Mouse (Mus musculus): Measurements from ENCODE around the gene Alkbh2. TPM values are rescaled to one million over a fixed set of nuclear protein-coding genes. Genes with fewer than 3 reads are reported as not detected.

Gene Alkbh2
- polyA plus RNA-seq, 1 experiment = 5.7 TPM

GRCm38 (mm10) chr5:114134091-114134534, 6.1 kb upstream of the Alkbh2 start:
- Histone ChIP-seq H3K4me3 (no peak overlapping the region), H3K4me2 (ENCODE audit: low read depth) (no peak overlapping the region), H3ac (ENCODE audit: control insufficient read depth, insufficient read length) (no peak overlapping the region), H3K27me3 (ENCODE audit: control insufficient read depth, insufficient read depth, insufficient read length) (no peaks in the 10 kb centered on the region), H3K36me3 (ENCODE audit: control insufficient read depth, insufficient read depth) (no peaks in the 10 kb centered on the region), H3K79me2 (ENCODE audit: control insufficient read depth, insufficient read depth) (no peaks in the 10 kb centered on the region)
- TF ChIP-seq REST (IDR thresholded peaks at IDR 0.05; ENCODE audit: insufficient read depth, insufficient read length) (no peak), MYOD1 (IDR thresholded peaks at IDR 0.05; ENCODE audit: control insufficient read depth in 1 of 3, insufficient read length in 2 of 3, low read depth in 2 of 3) (no peak), MAX (IDR thresholded peaks at IDR 0.05; ENCODE audit: low read depth) (no peak), E2F4 (IDR thresholded peaks at IDR 0.05; ENCODE audit: insufficient read depth) (no peak), CEBPB (IDR thresholded peaks at IDR 0.05; ENCODE audit: insufficient read depth, poor library complexity, severe bottlenecking) (no peak), TCF3 (IDR thresholded peaks at IDR 0.05; ENCODE audit: insufficient read length, low read depth) (no peak), POLR2A (IDR thresholded peaks at IDR 0.05; ENCODE audit: insufficient read length, low read depth) (no peak), TCF12 (IDR thresholded peaks at IDR 0.05; ENCODE audit: insufficient read depth, poor library complexity, severe bottlenecking) (no peak), MYOG (IDR thresholded peaks at IDR 0.05; ENCODE audit: control insufficient read depth in 1 of 3, insufficient read depth in 1 of 3, insufficient read length in 2 of 3, low read depth in 2 of 3) (no peak), SRF (IDR thresholded peaks at IDR 0.05; ENCODE audit: control insufficient read depth, insufficient read length, low read depth) (no peak), POLR2AphosphoS2 (IDR thresholded peaks at IDR 0.05; ENCODE audit: insufficient read length, low read depth) (no peak), USF1 (IDR thresholded peaks at IDR 0.05; ENCODE audit: low read depth) (no peak)

- no peak for TF ChIP-seq CEBPB (IDR thresholded peaks at IDR 0.05; ENCODE audit: insufficient read depth, poor library complexity, severe bottlenecking)
- no peak for TF ChIP-seq E2F4 (IDR thresholded peaks at IDR 0.05; ENCODE audit: insufficient read depth)
- H3K79me2 ChIP-seq (ENCODE audit: control insufficient read depth, insufficient read depth) = no peaks in the 10 kb centered on the region
- H3K27me3 ChIP-seq (ENCODE audit: control insufficient read depth, insufficient read depth, insufficient read length) = no peaks in the 10 kb centered on the region
- no peak overlapping the region for H3ac ChIP-seq (ENCODE audit: control insufficient read depth, insufficient read length)
- H3K4me2 ChIP-seq (ENCODE audit: low read depth) = no peak overlapping the region
- H3K36me3 ChIP-seq (ENCODE audit: control insufficient read depth, insufficient read depth) = no peaks in the 10 kb centered on the region
- no peak overlapping the region for H3K4me3 ChIP-seq
Observed at GRCm38 (mm10) chr5:114132841-114133240, 4.8 kb upstream of the Alkbh2 start.

- Histone ChIP-seq H3K4me3 (peak overlapping the region; percentile 19), H3K36me3 (ENCODE audit: control insufficient read depth, insufficient read depth) (no peaks in the 10 kb centered on the region), H3ac (ENCODE audit: control insufficient read depth, insufficient read length) (peak overlapping the region; percentile 25), H3K27me3 (ENCODE audit: control insufficient read depth, insufficient read depth, insufficient read length) (no peaks in the 10 kb centered on the region), H3K79me2 (ENCODE audit: control insufficient read depth, insufficient read depth) (no peaks in the 10 kb centered on the region), H3K4me2 (ENCODE audit: low read depth) (peak overlapping the region; percentile 92)
- TF ChIP-seq USF1 (IDR thresholded peaks at IDR 0.05; ENCODE audit: low read depth) (no peak), CEBPB (IDR thresholded peaks at IDR 0.05; ENCODE audit: insufficient read depth, poor library complexity, severe bottlenecking) (no peak), TCF3 (IDR thresholded peaks at IDR 0.05; ENCODE audit: insufficient read length, low read depth) (no peak), SRF (IDR thresholded peaks at IDR 0.05; ENCODE audit: control insufficient read depth, insufficient read length, low read depth) (no peak), MAX (IDR thresholded peaks at IDR 0.05; ENCODE audit: low read depth) (no peak), POLR2A (IDR thresholded peaks at IDR 0.05; ENCODE audit: insufficient read length, low read depth) (no peak)
Observed at GRCm38 (mm10) chr5:114131521-114131840, 3.5 kb upstream of the Alkbh2 start.

GRCm38 (mm10) chr5:114130698-114131520, 2.9 kb upstream of the Alkbh2 start:
- TF ChIP-seq POLR2AphosphoS2 (IDR thresholded peaks at IDR 0.05; ENCODE audit: insufficient read length, low read depth) (no peak), CEBPB (IDR thresholded peaks at IDR 0.05; ENCODE audit: insufficient read depth, poor library complexity, severe bottlenecking) (no peak), MYOD1 (IDR thresholded peaks at IDR 0.05; ENCODE audit: control insufficient read depth in 1 of 3, insufficient read length in 2 of 3, low read depth in 2 of 3) (no peak), TCF3 (IDR thresholded peaks at IDR 0.05; ENCODE audit: insufficient read length, low read depth) (no peak), E2F4 (IDR thresholded peaks at IDR 0.05; ENCODE audit: insufficient read depth) (peak; percentile 70), POLR2A (IDR thresholded peaks at IDR 0.05; ENCODE audit: insufficient read length, low read depth) (no peak), USF1 (IDR thresholded peaks at IDR 0.05; ENCODE audit: low read depth) (no peak), SRF (IDR thresholded peaks at IDR 0.05; ENCODE audit: control insufficient read depth, insufficient read length, low read depth) (no peak), MAX (IDR thresholded peaks at IDR 0.05; ENCODE audit: low read depth) (peak; percentile 75), TCF12 (IDR thresholded peaks at IDR 0.05; ENCODE audit: insufficient read depth, poor library complexity, severe bottlenecking) (no peak), REST (IDR thresholded peaks at IDR 0.05; ENCODE audit: insufficient read depth, insufficient read length) (no peak), MYOG (IDR thresholded peaks at IDR 0.05; ENCODE audit: control insufficient read depth in 1 of 3, insufficient read depth in 1 of 3, insufficient read length in 2 of 3, low read depth in 2 of 3) (peak in 1 of 3 experiments; percentile 23)
- Histone ChIP-seq H3K4me3 (peak overlapping the region; percentile 19), H3K36me3 (ENCODE audit: control insufficient read depth, insufficient read depth) (no peaks in the 10 kb centered on the region), H3K79me2 (ENCODE audit: control insufficient read depth, insufficient read depth) (no peaks in the 10 kb centered on the region), H3ac (ENCODE audit: control insufficient read depth, insufficient read length) (peak overlapping the region; percentile 25), H3K27me3 (ENCODE audit: control insufficient read depth, insufficient read depth, insufficient read length) (no peaks in the 10 kb centered on the region), H3K4me2 (ENCODE audit: low read depth) (peak overlapping the region; percentile 92)

- Histone ChIP-seq H3K4me3 (peak within 1 kb of the TSS; percentile 19), H3K27me3 (ENCODE audit: control insufficient read depth, insufficient read depth, insufficient read length) (no peaks in the 10 kb centered on the region), H3K36me3 (ENCODE audit: control insufficient read depth, insufficient read depth) (no peaks in the 10 kb centered on the region), H3ac (ENCODE audit: control insufficient read depth, insufficient read length) (peak within 1 kb of the TSS; percentile 25), H3K79me2 (ENCODE audit: control insufficient read depth, insufficient read depth) (no peaks in the 10 kb centered on the region), H3K4me2 (ENCODE audit: low read depth) (peak within 1 kb of the TSS; percentile 92)
- TF ChIP-seq TCF12 (IDR thresholded peaks at IDR 0.05; ENCODE audit: insufficient read depth, poor library complexity, severe bottlenecking) (no peak), MAX (IDR thresholded peaks at IDR 0.05; ENCODE audit: low read depth) (no peak), CEBPB (IDR thresholded peaks at IDR 0.05; ENCODE audit: insufficient read depth, poor library complexity, severe bottlenecking) (no peak), REST (IDR thresholded peaks at IDR 0.05; ENCODE audit: insufficient read depth, insufficient read length) (no peak), USF1 (IDR thresholded peaks at IDR 0.05; ENCODE audit: low read depth) (no peak), MYOD1 (IDR thresholded peaks at IDR 0.05; ENCODE audit: control insufficient read depth in 1 of 3, insufficient read length in 2 of 3, low read depth in 2 of 3) (no peak), SRF (IDR thresholded peaks at IDR 0.05; ENCODE audit: control insufficient read depth, insufficient read length, low read depth) (no peak), TCF3 (IDR thresholded peaks at IDR 0.05; ENCODE audit: insufficient read length, low read depth) (no peak), MYOG (IDR thresholded peaks at IDR 0.05; ENCODE audit: control insufficient read depth in 1 of 3, insufficient read depth in 1 of 3, insufficient read length in 2 of 3, low read depth in 2 of 3) (no peak), POLR2AphosphoS2 (IDR thresholded peaks at IDR 0.05; ENCODE audit: insufficient read length, low read depth) (no peak), E2F4 (IDR thresholded peaks at IDR 0.05; ENCODE audit: insufficient read depth) (no peak), POLR2A (IDR thresholded peaks at IDR 0.05; ENCODE audit: insufficient read length, low read depth) (no peak)
Observed at GRCm38 (mm10) chr5:114130211-114130605, 2.2 kb upstream of the Alkbh2 start, which contains the start of gene Ung. Ung (plus strand) TSS chr5:114130386.

Measured in myocyte (in vitro differentiated cells).